ENCODE assay signal across 14 mouse cellular contexts in the genomic region with DNA sequence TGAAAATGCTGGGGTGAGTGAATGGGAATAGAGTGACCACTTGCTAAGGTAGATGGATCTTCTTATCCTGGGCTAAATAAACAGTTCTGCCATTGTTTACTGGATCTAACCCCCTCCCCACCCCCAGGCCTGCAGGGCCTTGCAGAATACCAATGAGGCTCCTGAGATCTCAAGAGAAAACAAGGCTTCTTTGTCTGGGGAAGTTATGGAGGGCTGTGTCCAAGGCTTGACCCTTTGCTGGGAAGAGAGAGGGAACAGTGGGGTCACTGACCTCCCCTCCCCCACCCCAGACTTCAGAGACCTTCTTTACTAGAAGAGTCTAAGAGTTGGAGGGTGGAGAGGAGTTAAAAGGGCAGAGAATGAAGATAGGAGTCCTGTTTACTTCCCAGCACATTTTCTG. TPM values are rescaled to one million over a fixed set of nuclear protein-coding genes. Genes with fewer than 3 reads are reported as not detected.
"Had no signal": no experiment of that assay in that cellular context is flagged by ENCODE, and none has a peak within 500 bp of the region (broad histone marks: within the 10 kb centered on the region; RNA-seq: fewer than 3 reads in every experiment).

No protein-coding gene starts in this region.

- H3K4me1 ChIP-seq: limb, embryonic 13.5 days had no signal

- H3K4me3 ChIP-seq: layer of hippocampus, adult 2 months; limb, embryonic 13.5 days; neural tube, embryonic 12.5 days had no signal

- H3K9ac ChIP-seq: limb, embryonic 13.5 days; liver, embryonic 14.5 days; neural tube, embryonic 12.5 days had no signal

- H3K27ac ChIP-seq: kidney, postnatal 0 days; layer of hippocampus, adult 2 months; limb, embryonic 13.5 days; liver, embryonic 14.5 days; neural tube, embryonic 12.5 days; stomach, postnatal 0 days had no signal

- DNase-seq: kidney, adult 8-10 months; kidney, postnatal 36 days; left cerebral cortex, postnatal 4 days; lung, adult 18-20 months; right cerebral cortex, adult 18-20 months; thymus, postnatal 4 days had no signal

- H3K4me2 ChIP-seq: limb, embryonic 13.5 days; neural tube, embryonic 12.5 days had no signal

- H3K27me3 ChIP-seq: neural tube, embryonic 12.5 days had no signal

- H3K36me3 ChIP-seq: limb, embryonic 13.5 days; neural tube, embryonic 12.5 days had no signal

- H3K9me3 ChIP-seq: limb, embryonic 13.5 days; neural tube, embryonic 12.5 days had no signal

RNA-seq across cellular contexts. Expression of a gene that starts 39.9 kb away (rescaled TPM):
- polyA plus RNA-seq: liver, adult 2 months; liver, embryonic 14.5 days had no signal

RNA-seq across cellular contexts. Expression of a gene that starts 48.7 kb away (rescaled TPM):
- polyA plus RNA-seq: kidney, postnatal 0 days; liver, adult 2 months; liver, embryonic 14.5 days; midbrain, postnatal 0 days; stomach, postnatal 0 days had no signal
